Mouse (Mus musculus) retina, embryonic 14.5 days (tissue): ENCODE data around the gene Dydc2.

ENCODE experiments used
- DNase-seq: peaks from one replicate; pipeline ENCODE4 v3.0.0-alpha.2; 2015; ENCODE audit warnings: low spot score

Dydc2 gene

GRCm38 (mm10) chr14:40999904-41000645 is 68.9 kb downstream of the Dydc2 start:
- DNase-seq = no peak
